Mouse (Mus musculus) spleen, postnatal 4 days (tissue): Measurements from ENCODE around the gene Rmnd5a.

Experiments
- DNase-seq, 2 experiments: peaks; one replicate each; pipeline ENCODE4 v3.0.0; 2022; ENCODE audit warnings: low spot score in 2 of 2

Rmnd5a gene

DNA sequence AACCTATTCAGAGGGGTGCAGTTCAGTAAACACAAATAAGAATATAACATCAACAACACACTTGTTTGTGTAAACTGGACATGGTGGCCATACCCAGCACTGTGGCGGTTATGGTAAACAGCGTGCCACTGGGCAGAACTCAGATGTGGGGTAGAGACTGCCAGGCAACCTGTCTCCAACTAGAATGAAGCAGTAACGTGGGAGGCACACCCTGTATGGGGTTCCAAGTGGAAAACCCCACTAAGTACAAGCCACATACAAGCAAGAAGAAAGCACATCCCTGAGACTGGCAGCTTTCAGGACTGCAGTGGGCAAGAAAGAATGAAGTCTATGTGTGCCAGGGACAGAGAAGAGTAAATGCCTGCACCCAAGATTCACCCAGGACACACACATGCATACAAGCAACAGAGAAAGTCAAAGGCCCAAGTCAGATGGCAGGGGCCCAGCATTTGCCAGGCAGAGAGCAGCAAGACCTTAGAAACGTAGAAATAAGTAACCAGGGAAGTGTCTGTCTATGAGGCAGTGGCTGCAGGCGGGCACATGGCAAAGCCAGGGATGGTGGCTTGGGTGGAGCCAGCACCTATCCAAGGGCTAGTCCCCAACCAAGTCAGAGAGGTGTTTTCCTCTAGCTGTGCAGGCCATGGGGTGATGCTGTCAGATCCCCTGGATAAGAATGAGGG, 68.3 kb downstream of the Rmnd5a start:
- no peak for DNase-seq

- DNase-seq, result no peak
These were observed 69.3 kb downstream of the Rmnd5a start for GRCm38 (mm10) chr6:71371085-71371605.

GRCm38 (mm10) chr6:71369416-71369815, 71.0 kb downstream of the Rmnd5a start:
- DNase-seq, result no peak

- DNase-seq, result no peak
These were observed 76.4 kb downstream of the Rmnd5a start for GRCm38 (mm10) chr6:71363995-71364394.

- DNase-seq, result no peak
These were observed 79.2 kb downstream of the Rmnd5a start for GRCm38 (mm10) chr6:71361156-71361670.

GRCm38 (mm10) chr6:71360751-71361150, 79.7 kb downstream of the Rmnd5a start:
- DNase-seq, result no peak

DNA sequence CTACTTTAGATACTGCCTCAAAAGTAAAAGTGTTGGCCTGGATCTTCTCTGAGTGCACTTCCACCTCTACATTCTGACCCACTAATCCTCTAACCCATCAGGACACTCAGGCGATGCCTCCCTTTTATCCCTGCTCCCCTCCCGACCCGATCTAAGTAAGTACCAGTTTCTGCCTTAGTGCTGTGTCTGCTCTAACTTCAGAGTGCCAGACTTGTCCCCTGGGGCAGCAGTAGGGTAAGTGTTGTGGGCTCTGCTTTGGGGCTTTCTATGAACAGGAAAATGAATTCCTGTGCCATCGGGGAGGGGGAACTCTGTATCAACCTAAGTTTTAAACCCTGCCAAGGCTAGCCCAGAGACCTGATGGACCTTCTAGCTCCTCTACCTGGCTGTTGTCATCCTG, 80.2 kb downstream of the Rmnd5a start:
- DNase-seq, result no peak

DNA sequence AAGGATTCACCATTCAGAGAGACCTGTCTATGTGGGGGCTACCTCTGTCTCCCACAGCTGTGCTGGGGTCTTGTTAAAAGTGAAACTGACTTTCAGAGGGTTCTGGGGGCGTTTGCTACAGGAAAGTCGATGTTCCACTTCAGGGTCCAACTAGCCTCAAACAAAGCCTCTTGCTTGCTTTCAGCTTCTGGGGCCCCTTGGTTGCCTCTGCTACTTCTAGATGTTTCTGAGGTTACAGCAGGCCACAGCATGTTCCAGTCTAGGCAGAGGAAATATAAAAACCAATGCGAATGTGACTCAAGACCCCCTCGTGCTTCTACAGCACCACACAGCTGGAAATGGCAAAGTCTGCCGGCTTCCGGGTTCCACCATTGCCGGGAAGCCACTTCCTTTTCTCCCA, 82.9 kb downstream of the Rmnd5a start:
- DNase-seq, result no peak

GRCm38 (mm10) chr6:71353722-71354121, 86.7 kb downstream of the Rmnd5a start:
- no peak for DNase-seq

DNA sequence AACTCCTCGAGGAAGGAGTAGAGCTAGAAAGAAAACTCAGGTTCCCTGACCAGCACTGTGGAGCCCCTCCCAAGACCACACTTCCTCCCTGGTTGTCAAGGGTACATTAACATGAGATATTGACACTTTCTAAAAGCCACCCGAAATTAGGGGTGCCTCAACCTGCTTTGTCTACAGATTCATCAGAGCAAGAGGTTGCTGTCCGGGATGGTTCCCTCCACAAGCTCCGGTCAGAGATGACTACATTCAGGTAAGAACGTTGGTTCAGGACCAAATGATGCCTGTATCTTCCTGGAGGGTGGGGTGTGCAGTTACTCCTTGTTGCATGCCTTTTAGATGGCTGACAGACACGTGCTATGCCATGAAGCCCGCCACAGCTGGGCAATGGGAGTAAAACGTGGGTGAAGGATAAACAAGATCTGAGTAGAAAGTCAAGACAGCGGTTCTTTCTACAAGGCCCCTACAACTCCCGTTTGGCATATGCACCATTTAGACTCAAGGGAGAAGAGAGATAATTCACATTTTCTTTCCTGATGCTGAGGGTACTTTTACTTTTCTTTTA, 87.5 kb downstream of the Rmnd5a start:
- no peak for DNase-seq

DNA sequence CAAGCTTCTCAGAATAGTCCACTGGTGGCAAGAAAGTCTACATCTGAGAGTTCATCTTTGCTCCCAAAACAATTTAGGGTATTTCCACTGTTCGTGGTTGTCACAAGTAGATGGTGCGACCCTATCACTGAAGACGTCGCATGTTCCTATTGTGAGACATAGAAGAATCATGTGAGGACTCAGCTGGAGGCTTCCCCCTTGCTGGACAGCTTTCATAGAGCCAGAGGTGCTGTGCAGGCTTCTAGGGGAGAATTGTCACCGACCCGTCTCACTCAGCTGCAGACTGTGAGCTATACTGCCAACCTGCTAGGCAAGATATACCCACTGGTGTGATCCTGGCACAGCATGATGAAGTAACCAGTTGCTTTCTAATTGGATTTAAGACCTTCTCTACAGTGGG, 88.2 kb downstream of the Rmnd5a start:
- no peak for DNase-seq

GRCm38 (mm10) chr6:71351201-71351600, 89.2 kb downstream of the Rmnd5a start:
- no peak for DNase-seq

GRCm38 (mm10) chr6:71348006-71348405, 92.4 kb downstream of the Rmnd5a start:
- no peak for DNase-seq

DNA sequence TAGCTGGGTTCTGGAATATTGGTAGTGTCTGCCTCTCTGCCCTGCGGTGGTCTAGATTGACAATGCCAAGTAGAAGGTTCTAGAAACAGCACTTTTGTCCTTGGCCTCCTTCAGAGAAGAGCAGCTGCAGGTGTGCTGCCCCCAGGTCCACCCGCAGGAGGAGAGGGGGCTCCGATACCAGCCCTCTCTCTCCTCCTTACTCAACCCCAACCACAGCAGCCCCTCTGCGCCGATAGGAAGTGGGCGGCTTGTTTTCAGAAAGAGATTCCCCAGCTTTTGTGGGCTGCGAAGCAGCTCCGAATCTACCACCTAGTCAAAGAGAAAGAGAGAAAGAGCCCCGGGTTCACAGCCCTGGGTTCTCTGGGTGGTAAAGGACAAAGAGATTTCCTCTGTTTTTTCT, 99.3 kb downstream of the Rmnd5a start:
- no peak for DNase-seq

DNA sequence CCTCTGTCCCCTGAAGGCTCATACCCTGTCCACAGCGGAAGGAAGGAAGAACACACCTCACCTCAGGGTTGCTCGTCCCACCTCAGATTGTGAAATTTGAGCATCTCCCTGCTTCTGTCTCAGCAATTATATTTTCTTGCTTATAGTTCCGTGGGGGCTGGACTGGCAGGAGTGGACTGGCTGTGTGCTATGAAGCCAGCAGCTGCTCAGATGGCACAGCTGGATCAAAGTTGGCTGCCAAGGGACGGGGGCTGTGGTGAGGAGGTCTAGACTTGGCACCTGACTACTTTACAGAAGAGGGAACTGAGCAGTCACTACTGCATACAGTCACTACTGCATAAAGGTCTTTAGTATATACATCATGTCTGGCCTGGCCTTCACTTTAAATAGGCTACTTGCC, 101.1 kb downstream of the Rmnd5a start:
- DNase-seq, result no peak

DNA sequence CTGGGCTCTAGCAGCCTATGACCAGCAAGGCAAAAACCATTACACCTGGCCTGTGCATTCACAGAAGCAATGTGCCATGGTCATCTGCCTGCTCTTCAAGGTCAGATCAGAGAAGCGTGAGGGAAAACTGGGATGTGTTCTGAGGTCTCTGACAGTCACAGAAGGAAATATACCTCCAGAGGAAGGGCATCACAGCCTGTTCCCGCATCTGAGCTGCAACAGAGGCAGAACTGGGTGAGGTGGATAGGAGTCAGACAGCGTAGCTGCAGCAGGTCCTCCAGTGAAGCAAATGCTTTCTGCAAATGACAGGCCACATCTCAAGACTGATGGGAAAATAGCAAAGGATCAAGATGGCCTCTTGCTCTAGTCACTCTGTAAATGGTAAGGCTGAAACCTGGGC, 101.5 kb downstream of the Rmnd5a start:
- no peak for DNase-seq
